Mouse (Mus musculus) lung, embryonic 16.5 days (tissue): ENCODE measurements around the gene Nav2. TPM values are rescaled to one million over a fixed set of nuclear protein-coding genes. Genes with fewer than 3 reads are reported as not detected.

ENCODE experiments used
- ATAC-seq: fragments of 200-750 bp; cut with Nextera tagmentation; 2 replicates; pipeline ENCODE4 v1.8.0; 2017; ENCODE audit warnings: low read depth, mild to moderate bottlenecking, moderate library complexity
- H3K27ac ChIP-seq: fragments of 300-500 bp; sonication (generic); 2 replicates; pipeline ENCODE4 v1.5.1; 2014; ENCODE audit warnings: mild to moderate bottlenecking, control low read depth, low read length
- H3K27me3 ChIP-seq: fragments of 300-500 bp; sonication (generic); 2 replicates; pipeline ENCODE4 v1.6.1; 2014; ENCODE audit warnings: low read depth, low read length, mixed read lengths; ENCODE audit not compliant: control insufficient read depth, insufficient read depth
- H3K36me3 ChIP-seq: fragments of 300-500 bp; sonication (generic); 2 replicates; pipeline ENCODE4 v1.6.1; 2014; ENCODE audit warnings: low read length; ENCODE audit not compliant: control insufficient read depth, insufficient read depth
- H3K4me1 ChIP-seq: fragments of 300-500 bp; sonication (generic); replicated peaks from 2 replicates; pipeline ENCODE4 v1.6.1; 2014; ENCODE audit warnings: low read length, mixed read lengths; ENCODE audit not compliant: control insufficient read depth, insufficient read depth
- H3K4me2 ChIP-seq: fragments of 300-500 bp; sonication (generic); 2 replicates; pipeline ENCODE4 v1.6.1; 2014; ENCODE audit warnings: low read depth, low read length, control low read depth
- H3K4me3 ChIP-seq: fragments of 300-500 bp; sonication (generic); 2 replicates; pipeline ENCODE4 v1.5.1; 2014; ENCODE audit warnings: mild to moderate bottlenecking, low read length, control low read depth
- H3K9ac ChIP-seq: fragments of 300-500 bp; sonication (generic); 2 replicates; pipeline ENCODE4 v1.6.1; 2014; ENCODE audit warnings: low read length, control low read depth
- H3K9me3 ChIP-seq: fragments of 300-500 bp; sonication (generic); 2 replicates; pipeline ENCODE4 v1.6.1; 2016; ENCODE audit warnings: low read length; ENCODE audit not compliant: control insufficient read depth
- WGBS: fragments of 180-500 bp; shearing (Covaris S2); extraction: QIAGEN DNeasy Blood & Tissue Kit; methylation state at CpG from one replicate; pipeline ENCODE4 v1.1.7; 2014; 5-methylcytosine and 5-hydroxymethylcytosine counted together
- polyA plus RNA-seq: library from polyadenylated mRNA; unstranded; fragments of >200 nt; fragmentation: Nextera tagmentation; extraction: Ambion mirVana; gene quantifications from 2 replicates; pipeline ENCODE4 v1.2.1, GENCODE M21; 2015

Nav2 gene
- polyA plus RNA-seq, 1 experiment from 2014 or later, result 27.3 TPM

DNA sequence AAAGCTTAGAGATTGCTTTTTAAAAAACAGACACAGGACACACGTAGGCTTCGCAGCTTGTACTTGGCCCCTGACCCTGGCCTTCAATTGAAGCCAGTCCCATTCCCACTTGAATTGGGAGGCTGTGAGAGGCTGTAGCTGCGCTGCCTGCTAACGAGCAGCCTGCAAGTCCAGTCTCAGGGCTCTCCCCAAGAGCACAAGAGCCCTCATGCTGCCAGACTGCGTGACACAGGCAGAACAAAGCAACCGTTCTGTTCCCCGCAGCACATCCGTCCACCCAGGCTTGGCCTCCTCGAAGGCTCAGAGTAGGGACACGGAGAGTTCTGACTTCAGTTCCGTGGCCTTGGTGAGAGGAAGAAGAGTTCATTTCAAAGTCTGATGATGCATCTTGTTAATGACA, 587.6 kb downstream of the Nav2 start:
- Histone ChIP-seq H3K27ac (peak overlapping the region; percentile 70), H3K4me1 (peaks cover 22% of the 10 kb centered on the region), H3K4me2 (no peak overlapping the region), H3K27me3 (no peaks in the 10 kb centered on the region), H3K36me3 (peaks cover 3% of the 10 kb centered on the region; the same call in 1 of the 2 replicates), H3K9ac (peak overlapping the region; percentile 21; the same call in 1 of the 2 replicates), H3K9me3 (no peaks in the 10 kb centered on the region), H3K4me3 (no peak overlapping the region)
- ATAC-seq, result peak; percentile 87
- WGBS, result 20% methylated on average over 11 of the region's 11 CpGs

DNA sequence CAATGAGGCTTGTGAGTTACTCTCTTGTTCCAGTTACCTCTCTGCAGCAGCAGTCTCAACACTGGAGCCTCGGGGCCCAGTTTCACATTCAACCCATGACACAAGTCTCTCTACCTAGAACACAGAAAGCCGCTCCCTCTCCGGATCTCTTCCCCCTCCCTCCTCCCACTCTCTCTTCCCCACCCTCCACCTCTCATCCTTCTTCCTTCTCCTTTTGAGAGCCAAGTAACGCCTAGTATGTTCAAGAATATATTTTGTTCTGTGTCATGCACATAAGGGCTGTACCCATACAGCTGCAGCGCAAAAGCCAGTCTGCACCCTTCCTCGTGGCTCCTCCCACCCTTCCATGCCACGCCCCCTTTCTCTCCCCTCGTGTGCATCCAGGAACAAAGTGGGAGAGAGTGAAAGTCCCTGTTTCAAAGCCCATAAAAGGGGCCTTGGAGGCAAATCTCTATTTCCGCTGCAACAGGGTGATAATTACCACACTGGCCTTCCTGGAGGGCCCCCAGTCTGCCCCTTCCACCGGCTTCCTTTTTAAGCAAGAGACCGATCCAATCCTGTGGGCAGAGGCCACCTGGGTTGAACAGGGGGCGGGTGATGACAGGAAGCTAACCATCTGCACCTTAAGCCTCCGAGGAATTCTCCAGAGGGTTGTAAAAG, 588.4 kb downstream of the Nav2 start:
- Histone ChIP-seq H3K36me3 (peaks cover 3% of the 10 kb centered on the region; the same call in 1 of the 2 replicates), H3K4me1 (peaks cover 22% of the 10 kb centered on the region), H3K4me2 (peak overlapping the region; percentile 12; the same call in 1 of the 2 replicates), H3K9me3 (no peaks in the 10 kb centered on the region), H3K27me3 (no peaks in the 10 kb centered on the region), H3K9ac (no peak overlapping the region; the same call in 1 of the 2 replicates), H3K27ac (peak overlapping the region; percentile 70; the same call in 1 of the 2 replicates), H3K4me3 (no peak overlapping the region)
- WGBS, result 13% methylated on average over 13 of the region's 13 CpGs
- ATAC-seq, result peak; percentile 55

DNA sequence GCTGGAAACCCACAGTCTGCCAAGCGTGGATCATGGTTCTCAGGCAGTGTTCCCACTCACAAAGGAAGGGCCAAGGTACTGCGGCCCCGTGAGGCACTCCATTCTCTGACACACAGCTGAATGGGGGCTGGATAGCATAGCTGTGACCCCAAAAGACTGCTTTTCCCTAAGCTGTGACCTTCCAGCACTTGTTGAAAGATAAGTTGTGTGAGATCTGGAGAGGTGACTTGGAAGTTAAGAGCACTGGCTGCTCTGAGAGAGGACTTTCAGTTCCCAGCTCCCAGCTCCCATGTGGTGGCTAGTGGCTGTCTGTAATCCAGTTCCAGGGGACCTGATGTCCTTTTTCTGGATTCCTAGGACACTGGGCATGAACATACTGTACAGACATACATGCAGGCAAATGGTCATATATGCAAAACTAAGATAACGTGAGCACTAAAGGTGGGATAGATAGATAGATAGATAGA, 588.9 kb downstream of the Nav2 start:
- no peaks in the 10 kb centered on the region for H3K9me3 ChIP-seq
- ATAC-seq, result peak; percentile 5; the same call in 1 of the 2 replicates
- no peaks in the 10 kb centered on the region for H3K27me3 ChIP-seq
- peaks cover 3% of the 10 kb centered on the region; the same call in 1 of the 2 replicates for H3K36me3 ChIP-seq
- WGBS, result 55% methylated on average over 4 of the region's 4 CpGs
- H3K27ac ChIP-seq, result peak overlapping the region; percentile 4; the same call in 1 of the 2 replicates
- peaks cover 22% of the 10 kb centered on the region for H3K4me1 ChIP-seq
- no peak overlapping the region for H3K4me3 ChIP-seq
- H3K9ac ChIP-seq, result no peak overlapping the region
- H3K4me2 ChIP-seq, result no peak overlapping the region

DNA sequence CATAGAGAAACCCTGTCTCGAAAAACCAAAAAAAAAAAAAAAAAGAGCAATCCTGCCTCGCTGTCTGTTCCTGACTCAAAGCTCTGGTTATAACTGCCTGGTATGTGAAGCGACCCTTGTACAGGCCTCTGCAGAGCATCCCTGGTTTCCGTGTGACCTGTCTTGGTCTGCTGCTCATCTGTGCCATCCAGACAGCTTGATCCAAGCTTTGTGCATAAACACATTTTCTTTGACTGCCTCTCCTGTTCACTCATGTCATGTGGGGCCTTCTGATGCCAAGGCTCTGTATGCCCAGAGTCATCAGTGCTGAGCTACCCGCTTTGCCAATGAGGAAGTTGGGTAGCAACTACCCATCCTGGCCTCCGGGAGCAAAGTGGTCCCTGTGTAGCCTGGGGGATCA, 591.1 kb downstream of the Nav2 start:
- 87% methylated on average over 6 of the region's 6 CpGs for WGBS
- peaks cover 22% of the 10 kb centered on the region for H3K4me1 ChIP-seq
- no peak overlapping the region for H3K4me2 ChIP-seq
- H3K36me3 ChIP-seq, result no peaks in the 10 kb centered on the region
- H3K9ac ChIP-seq, result no peak overlapping the region
- H3K4me3 ChIP-seq, result no peak overlapping the region
- no peaks in the 10 kb centered on the region for H3K27me3 ChIP-seq
- ATAC-seq, result no peak
- no peaks in the 10 kb centered on the region for H3K9me3 ChIP-seq
- no peak overlapping the region for H3K27ac ChIP-seq

DNA sequence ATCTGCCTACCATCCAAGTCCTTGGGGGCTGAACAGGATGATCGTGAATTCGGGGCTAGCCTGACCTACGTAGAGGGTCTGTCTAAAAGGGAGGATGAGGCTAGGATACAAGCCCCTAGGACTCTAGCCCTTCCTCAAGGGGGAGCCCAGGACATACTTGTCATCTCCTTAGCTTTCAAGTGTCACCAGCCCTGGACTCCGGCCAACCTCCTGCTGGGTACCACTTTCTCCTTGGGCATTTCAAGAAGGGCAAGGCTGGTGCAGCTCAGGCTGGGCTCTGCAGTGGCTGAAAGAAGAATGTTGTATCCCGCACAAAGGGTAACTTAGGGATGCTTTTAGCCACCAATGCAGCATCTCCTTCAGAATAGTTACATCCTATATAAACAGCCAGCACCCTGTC, 592.4 kb downstream of the Nav2 start:
- no peak for ATAC-seq
- no peak overlapping the region for H3K27ac ChIP-seq
- no peak overlapping the region for H3K4me3 ChIP-seq
- WGBS, result 94% methylated on average over 5 of the region's 5 CpGs
- H3K9me3 ChIP-seq, result no peaks in the 10 kb centered on the region
- no peaks in the 10 kb centered on the region for H3K36me3 ChIP-seq
- H3K27me3 ChIP-seq, result no peaks in the 10 kb centered on the region
- H3K4me1 ChIP-seq, result peaks cover 15% of the 10 kb centered on the region
- no peak overlapping the region for H3K9ac ChIP-seq
- no peak overlapping the region for H3K4me2 ChIP-seq

DNA sequence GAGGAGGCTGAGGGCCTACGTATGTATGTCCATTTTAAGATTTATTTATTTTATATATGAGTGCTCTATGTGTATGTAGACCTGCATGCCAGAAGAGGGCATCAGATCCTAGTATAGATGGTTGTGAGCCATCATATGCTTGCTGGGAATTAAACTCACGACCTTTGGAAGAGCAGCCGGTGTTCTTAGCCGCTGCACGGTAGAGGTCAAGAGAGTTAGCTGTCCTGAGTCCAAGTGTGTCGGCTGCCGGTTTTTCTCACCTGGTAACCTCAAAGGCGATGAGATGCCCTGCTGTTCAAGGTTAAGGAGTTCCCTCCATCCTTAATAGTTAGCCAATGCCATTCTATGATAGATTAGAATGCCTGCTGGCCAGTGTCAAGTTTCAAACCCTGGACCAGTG, 594.9 kb downstream of the Nav2 start:
- H3K4me2 ChIP-seq, result no peak overlapping the region
- no peak overlapping the region for H3K4me3 ChIP-seq
- no peaks in the 10 kb centered on the region; the same call in 1 of the 2 replicates for H3K4me1 ChIP-seq
- H3K27ac ChIP-seq, result no peak overlapping the region
- H3K36me3 ChIP-seq, result no peaks in the 10 kb centered on the region
- ATAC-seq, result no peak
- H3K9ac ChIP-seq, result no peak overlapping the region
- 51% methylated on average over 8 of the region's 8 CpGs for WGBS
- H3K9me3 ChIP-seq, result no peaks in the 10 kb centered on the region
- no peaks in the 10 kb centered on the region for H3K27me3 ChIP-seq

DNA sequence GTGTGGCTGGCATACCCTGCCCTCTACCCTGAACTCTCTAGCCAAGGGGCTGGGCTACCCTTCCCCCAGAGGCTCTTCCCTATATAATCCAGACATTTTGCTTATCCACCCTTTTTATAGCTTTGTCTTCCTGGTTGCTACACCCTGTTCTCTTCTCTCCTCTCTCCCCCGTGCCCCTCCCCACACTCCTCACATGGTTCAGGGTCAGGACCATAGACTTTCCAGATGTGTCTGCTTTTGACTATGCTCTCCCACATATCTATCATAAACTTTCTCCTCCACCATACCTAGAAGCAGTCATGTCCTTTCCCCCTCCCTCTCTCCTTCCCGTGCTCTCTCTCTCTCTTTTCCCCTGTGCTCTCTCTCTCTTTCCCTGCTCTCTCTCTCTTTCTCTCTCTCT, 595.4 kb downstream of the Nav2 start:
- 28% methylated on average over 2 of the region's 2 CpGs for WGBS
- no peak overlapping the region for H3K9ac ChIP-seq
- no peak overlapping the region for H3K4me3 ChIP-seq
- H3K9me3 ChIP-seq, result no peaks in the 10 kb centered on the region
- no peaks in the 10 kb centered on the region for H3K27me3 ChIP-seq
- H3K4me2 ChIP-seq, result no peak overlapping the region
- no peak overlapping the region for H3K27ac ChIP-seq
- no peak for ATAC-seq
- H3K4me1 ChIP-seq, result no peaks in the 10 kb centered on the region; the same call in 1 of the 2 replicates
- no peaks in the 10 kb centered on the region for H3K36me3 ChIP-seq

DNA sequence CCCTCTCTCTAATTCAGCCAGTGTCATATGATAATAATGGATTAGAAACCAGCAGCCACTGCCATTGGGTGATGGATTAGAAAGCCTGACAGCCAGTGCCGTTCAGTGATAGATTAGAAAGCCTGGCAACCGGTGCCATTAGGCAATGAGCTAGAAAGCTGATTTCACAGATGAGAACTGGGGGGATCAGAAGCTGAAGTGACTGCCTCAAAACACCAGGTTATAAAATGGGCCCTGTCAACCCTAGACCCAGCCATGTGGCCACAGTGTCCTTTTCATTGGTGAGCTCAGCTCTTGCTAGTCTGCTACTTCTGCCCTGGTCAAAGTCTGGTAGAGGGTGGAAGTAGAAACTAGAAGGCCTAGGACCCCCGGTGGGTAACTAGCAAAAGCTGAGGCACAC, 595.8 kb downstream of the Nav2 start:
- no peak overlapping the region for H3K4me2 ChIP-seq
- H3K9me3 ChIP-seq, result no peaks in the 10 kb centered on the region
- no peak for ATAC-seq
- H3K36me3 ChIP-seq, result no peaks in the 10 kb centered on the region
- H3K4me3 ChIP-seq, result no peak overlapping the region
- H3K27ac ChIP-seq, result no peak overlapping the region
- 19% methylated on average over 3 of the region's 3 CpGs for WGBS
- no peaks in the 10 kb centered on the region; the same call in 1 of the 2 replicates for H3K4me1 ChIP-seq
- no peak overlapping the region for H3K9ac ChIP-seq
- H3K27me3 ChIP-seq, result no peaks in the 10 kb centered on the region

DNA sequence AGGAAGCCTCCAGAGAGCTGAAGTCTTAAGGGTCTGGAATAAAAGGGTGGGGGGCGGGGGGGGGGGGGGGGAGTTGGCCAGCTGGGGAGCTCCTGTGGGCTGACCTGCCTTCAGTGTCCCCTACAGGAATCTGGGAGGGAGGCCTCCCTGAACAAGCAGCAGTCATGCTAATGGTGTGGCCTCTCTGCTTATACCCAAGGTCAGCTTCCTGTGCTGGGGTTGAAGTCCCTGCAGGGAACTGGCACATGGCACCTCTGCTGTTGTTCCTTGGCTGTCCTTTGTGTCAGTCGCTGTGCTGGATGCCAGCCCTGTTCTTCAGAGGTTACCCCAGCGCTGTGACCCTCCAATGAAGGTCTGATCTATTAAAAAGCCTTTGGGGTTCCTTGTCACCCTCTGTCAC, 596.5 kb downstream of the Nav2 start:
- H3K4me1 ChIP-seq, result no peaks in the 10 kb centered on the region; the same call in 1 of the 2 replicates
- no peak overlapping the region for H3K4me3 ChIP-seq
- no peak overlapping the region for H3K27ac ChIP-seq
- no peak for ATAC-seq
- no peaks in the 10 kb centered on the region for H3K27me3 ChIP-seq
- H3K4me2 ChIP-seq, result no peak overlapping the region
- H3K9me3 ChIP-seq, result no peaks in the 10 kb centered on the region
- H3K36me3 ChIP-seq, result no peaks in the 10 kb centered on the region
- WGBS, result 43% methylated on average over 2 of the region's 3 CpGs
- H3K9ac ChIP-seq, result no peak overlapping the region
